Mouse (Mus musculus) embryonic facial prominence, embryonic 10.5 days (tissue): ENCODE results near the gene Cxcr6. TPM values are rescaled to one million over a fixed set of nuclear protein-coding genes. Genes with fewer than 3 reads are reported as not detected.
A peak's percentile ranks its signal among the peaks of the same experiment; 100 is the strongest.

Experiments used
- DNase-seq: peaks from one replicate; pipeline ENCODE4 v3.0.0-alpha.2; 2017; ENCODE audit warnings: low spot score
- H3K27ac ChIP-seq: fragments of 300-500 bp; sonication (generic); replicated peaks from 2 replicates; pipeline ENCODE4 v1.5.1; 2016; ENCODE audit warnings: mild to moderate bottlenecking
- H3K27me3 ChIP-seq: fragments of 300-500 bp; sonication (generic); replicated peaks from 2 replicates; pipeline ENCODE4 v1.6.1; 2016; ENCODE audit warnings: low read depth, mild to moderate bottlenecking; ENCODE audit not compliant: poor library complexity, severe bottlenecking
- H3K36me3 ChIP-seq: fragments of 300-500 bp; sonication (generic); replicated peaks from 2 replicates; pipeline ENCODE4 v1.6.1; 2016; ENCODE audit warnings: mild to moderate bottlenecking, moderate library complexity
- H3K4me1 ChIP-seq: fragments of 300-500 bp; sonication (generic); 2 replicates; pipeline ENCODE4 v1.6.1; 2016
- H3K4me3 ChIP-seq: fragments of 300-500 bp; sonication (generic); 2 replicates; pipeline ENCODE4 v1.5.1; 2016; ENCODE audit warnings: mild to moderate bottlenecking, moderate library complexity
- H3K9me3 ChIP-seq: fragments of 300-500 bp; sonication (generic); 2 replicates; pipeline ENCODE4 v1.6.1; 2016; ENCODE audit warnings: mild to moderate bottlenecking
- WGBS: fragments of 180-500 bp; shearing (Covaris S2); methylation state at CpG from one replicate; pipeline ENCODE4 v1.1.7; 2016; 5-methylcytosine and 5-hydroxymethylcytosine counted together
- polyA plus RNA-seq: library from polyadenylated mRNA; unstranded; fragments of >200 nt; fragmentation: Nextera tagmentation; extraction: Ambion mirVana; gene quantifications from 2 replicates; pipeline ENCODE4 v1.2.1, GENCODE M21; 2016

The Cxcr6 gene
- polyA plus RNA-seq, 1 experiment from 2014 or later: 0.17 TPM

DNA sequence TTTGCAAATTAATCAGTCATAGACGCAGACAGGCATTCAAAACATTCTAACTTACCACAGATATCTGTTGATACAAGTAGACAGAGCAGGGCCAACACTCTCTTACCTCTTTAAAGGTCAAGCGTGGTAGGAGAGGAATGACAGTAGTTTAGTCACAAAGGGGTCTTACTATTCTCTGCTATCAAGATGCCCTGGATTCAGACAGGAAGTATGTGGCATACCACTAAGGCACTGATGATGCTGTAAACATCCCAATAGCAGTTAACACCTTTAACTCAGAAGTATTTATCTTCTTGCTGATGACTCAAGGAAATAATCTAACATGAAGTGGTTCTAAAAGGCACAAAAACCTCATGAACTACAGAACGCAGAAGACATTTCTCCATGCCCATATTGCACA is 29.6 kb downstream of the Cxcr6 start:
- peaks cover 74% of the 10 kb centered on the region for H3K36me3 ChIP-seq
- H3K4me3 ChIP-seq: no peak overlapping the region
- WGBS: 90% methylated on average over 3 of the region's 3 CpGs
- no peaks in the 10 kb centered on the region for H3K27me3 ChIP-seq
- no peak overlapping the region for H3K27ac ChIP-seq
- H3K4me1 ChIP-seq: no peaks in the 10 kb centered on the region
- no peak for DNase-seq
- H3K9me3 ChIP-seq: no peaks in the 10 kb centered on the region

DNA sequence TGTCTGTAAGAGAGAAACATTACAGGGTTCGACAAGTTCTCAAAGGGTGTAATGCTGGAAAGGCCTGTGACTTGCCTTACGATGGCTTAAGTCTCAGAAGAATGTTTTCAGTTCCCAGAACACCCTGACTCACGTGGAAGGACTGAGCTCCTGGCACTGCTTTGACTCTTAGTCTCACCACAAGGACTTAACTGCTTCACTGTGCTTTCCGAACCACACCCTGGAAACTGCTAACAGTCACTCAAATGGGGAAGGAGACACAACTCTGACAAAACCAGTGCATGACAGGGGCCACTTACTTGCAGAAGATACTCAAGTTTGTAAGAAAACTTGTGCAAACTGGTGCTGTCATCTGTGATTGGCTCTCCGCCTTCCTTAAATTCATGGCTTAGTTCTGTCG is 34.0 kb downstream of the Cxcr6 start:
- no peaks in the 10 kb centered on the region for H3K27me3 ChIP-seq
- DNase-seq: no peak
- H3K36me3 ChIP-seq: peaks cover 61% of the 10 kb centered on the region
- WGBS: 86% methylated on average over 6 of the region's 6 CpGs
- H3K4me3 ChIP-seq: no peak overlapping the region
- H3K27ac ChIP-seq: no peak overlapping the region
- H3K4me1 ChIP-seq: no peaks in the 10 kb centered on the region
- no peaks in the 10 kb centered on the region for H3K9me3 ChIP-seq

DNA sequence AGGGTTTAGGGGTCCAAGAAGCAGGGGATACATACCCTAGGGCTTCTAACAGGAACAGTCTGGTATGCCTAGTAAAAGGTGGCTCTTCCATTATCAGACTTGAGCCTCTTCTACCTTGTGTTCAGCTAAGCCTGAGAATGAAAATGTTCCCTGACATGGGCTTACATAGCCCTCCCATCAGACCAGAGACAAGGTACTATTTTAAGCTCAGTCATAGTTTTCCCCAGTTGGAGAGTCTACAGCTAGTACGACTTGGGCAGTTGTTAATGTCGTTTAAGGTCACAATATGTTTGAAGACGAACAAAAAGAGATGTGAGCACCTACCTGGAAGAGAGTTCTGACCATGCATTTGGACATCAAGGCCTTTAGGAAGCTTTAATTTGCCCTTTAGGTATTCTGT is 38.2 kb downstream of the Cxcr6 start:
- Histone ChIP-seq H3K27ac (no peak overlapping the region), H3K4me1 (no peaks in the 10 kb centered on the region), H3K27me3 (no peaks in the 10 kb centered on the region), H3K36me3 (peaks cover 22% of the 10 kb centered on the region), H3K9me3 (no peaks in the 10 kb centered on the region), H3K4me3 (no peak overlapping the region)
- no peak for DNase-seq
- 92% methylated on average over 3 of the region's 3 CpGs for WGBS

DNA sequence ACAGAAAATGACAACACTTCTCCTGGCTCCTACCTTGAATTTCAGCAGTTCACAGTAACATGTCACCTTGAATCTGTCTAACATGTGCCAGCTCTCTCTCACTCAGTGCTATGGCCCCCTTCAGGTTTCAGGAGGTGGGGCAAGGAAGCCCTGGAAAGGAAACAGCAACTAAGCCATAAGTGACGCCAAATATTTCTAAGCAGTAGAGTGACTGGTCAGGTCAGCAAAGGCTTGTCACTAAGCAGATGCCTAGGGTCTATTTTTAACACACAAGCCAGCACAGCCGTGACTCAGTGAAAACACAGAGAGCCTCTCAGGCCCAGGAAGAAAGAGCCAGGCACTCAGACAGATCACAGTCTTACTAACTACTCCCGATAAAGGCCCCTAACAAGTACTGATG is 38.8 kb downstream of the Cxcr6 start:
- Histone ChIP-seq H3K9me3 (no peaks in the 10 kb centered on the region), H3K36me3 (peaks cover 17% of the 10 kb centered on the region), H3K4me3 (no peak overlapping the region), H3K27me3 (no peaks in the 10 kb centered on the region), H3K27ac (no peak overlapping the region), H3K4me1 (peaks cover 1% of the 10 kb centered on the region)
- peak; percentile 12 for DNase-seq
- 74% methylated on average over 3 of the region's 3 CpGs for WGBS

DNA sequence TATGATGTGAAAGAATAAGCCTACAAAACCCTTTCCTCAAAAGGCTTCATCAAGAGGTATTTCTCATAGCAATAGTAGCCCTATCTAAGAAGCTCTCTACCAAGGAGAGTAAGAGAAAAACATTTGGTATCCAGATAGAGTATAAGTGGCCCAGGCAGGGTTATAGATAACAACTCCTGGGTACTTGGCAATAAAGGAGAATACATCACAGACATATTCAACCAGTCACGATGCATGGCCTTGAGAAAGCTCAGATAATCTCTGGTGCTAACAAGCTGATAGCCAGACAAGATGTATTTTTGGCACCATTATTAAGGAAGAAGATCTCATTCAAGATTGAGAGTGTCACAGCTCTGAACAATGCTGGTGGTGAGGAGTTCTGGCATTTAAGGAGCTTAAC is 40.2 kb downstream of the Cxcr6 start:
- 92% methylated on average over 1 of the region's 1 CpGs for WGBS

DNA sequence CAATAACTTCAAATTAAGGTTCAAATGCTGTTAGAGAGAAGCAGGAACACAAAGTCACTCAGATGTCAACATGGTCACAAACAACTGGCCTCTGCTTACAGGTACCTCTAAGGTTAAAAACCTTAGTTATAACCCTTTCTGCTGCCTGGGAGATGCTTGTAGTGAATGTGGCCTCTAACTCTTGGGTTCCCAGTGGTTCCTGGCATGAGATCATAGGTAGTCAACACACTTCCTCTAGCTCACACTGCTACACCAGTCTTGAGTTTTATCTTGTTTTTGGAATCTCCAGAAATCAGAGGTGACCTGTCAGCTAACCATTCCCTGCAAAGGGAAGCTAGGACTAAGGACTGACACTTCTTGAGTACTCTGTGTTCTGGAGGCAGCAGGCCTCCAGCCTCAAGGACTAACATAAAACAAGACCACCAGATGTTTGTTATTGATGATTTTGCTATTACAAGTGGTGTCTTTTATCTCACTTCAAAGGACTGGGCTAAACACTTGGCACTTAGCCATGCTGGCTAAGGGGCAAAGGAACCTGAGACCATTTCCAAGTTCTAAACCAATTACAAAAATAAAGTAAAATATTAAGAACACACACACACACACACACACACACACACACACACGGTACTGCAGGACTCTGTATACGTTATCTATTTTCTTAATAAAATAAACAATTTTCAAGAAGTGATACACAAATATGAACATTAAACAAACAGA is 43.9 kb downstream of the Cxcr6 start:
- WGBS: 74% methylated on average over 2 of the region's 2 CpGs

More for the DNA sequence above, 40.2 kb downstream of the Cxcr6 start:
- H3K9me3 ChIP-seq: no peaks in the 10 kb centered on the region
- H3K4me1 ChIP-seq: peaks cover 13% of the 10 kb centered on the region
- no peak overlapping the region for H3K27ac ChIP-seq
- DNase-seq: no peak
- H3K4me3 ChIP-seq: no peak overlapping the region
- H3K36me3 ChIP-seq: peaks cover 14% of the 10 kb centered on the region
- no peaks in the 10 kb centered on the region for H3K27me3 ChIP-seq

DNA sequence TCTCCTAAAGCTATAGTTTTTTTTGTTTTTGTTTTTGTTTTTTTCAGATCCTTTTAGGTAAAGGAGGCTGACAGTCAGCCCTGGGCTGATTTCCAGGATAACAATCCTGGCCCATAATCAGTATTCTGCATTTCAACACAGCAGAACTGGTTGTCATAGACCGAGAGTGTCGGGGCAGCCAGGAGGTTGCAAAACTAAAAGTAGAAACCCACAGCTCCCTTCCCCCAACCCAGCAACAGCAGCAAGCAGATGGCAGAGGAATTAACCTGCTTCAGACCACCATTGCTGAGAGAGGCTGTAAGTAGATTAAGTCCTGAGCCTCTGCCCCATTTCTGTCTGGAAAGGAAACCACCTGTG is 44.4 kb downstream of the Cxcr6 start:
- H3K27me3 ChIP-seq: no peaks in the 10 kb centered on the region
- no peaks in the 10 kb centered on the region for H3K9me3 ChIP-seq
- 0 out of 2 replicates have a peak overlapping the region, but pooled peaks have one; percentile 93 for H3K27ac ChIP-seq
- DNase-seq: no peak
- peak overlapping the region; percentile 82 for H3K4me3 ChIP-seq
- H3K36me3 ChIP-seq: no peaks in the 10 kb centered on the region
- H3K4me1 ChIP-seq: peaks cover 15% of the 10 kb centered on the region
- WGBS: 16% methylated on average over 2 of the region's 2 CpGs

More for the DNA sequence above, 43.9 kb downstream of the Cxcr6 start:
- Histone ChIP-seq H3K27ac (no peak overlapping the region), H3K4me1 (peaks cover 15% of the 10 kb centered on the region), H3K9me3 (no peaks in the 10 kb centered on the region), H3K27me3 (no peaks in the 10 kb centered on the region), H3K36me3 (no peaks in the 10 kb centered on the region), H3K4me3 (peak overlapping the region; percentile 82)
- DNase-seq: no peak

DNA sequence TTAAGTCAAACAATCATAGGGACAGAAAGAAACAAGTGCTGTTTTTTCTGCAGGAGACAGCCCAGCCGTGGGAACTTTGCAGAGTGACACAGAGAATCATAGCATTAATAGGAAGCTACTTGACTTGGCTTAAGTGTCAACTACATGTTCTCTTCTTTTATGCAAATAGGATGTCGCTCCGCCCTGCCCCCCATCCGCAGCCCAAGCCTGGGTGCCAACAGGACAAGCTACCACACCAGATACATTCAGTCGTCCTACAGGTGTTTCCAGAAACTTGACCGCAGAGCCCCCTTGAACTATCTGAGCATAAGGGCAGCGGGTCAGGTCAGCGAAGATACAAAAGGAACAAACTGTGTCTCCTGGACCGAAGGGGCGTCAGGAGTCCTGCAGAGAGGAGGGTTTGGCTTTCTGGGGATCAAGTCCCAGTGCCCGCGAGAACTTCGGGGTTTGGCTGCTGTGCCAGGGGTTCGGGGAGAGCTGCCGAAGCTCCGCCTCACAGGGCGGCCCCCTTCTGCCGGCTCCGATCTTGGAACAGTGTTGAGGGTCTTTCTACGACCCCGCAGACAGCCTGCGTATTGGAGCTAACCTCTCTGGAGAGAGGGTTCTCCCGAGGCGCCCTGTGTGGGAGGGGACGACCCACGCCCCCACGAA is 44.9 kb downstream of the Cxcr6 start:
- Histone ChIP-seq H3K36me3 (no peaks in the 10 kb centered on the region), H3K27ac (peak overlapping the region; percentile 93), H3K4me3 (peak overlapping the region; percentile 82), H3K27me3 (no peaks in the 10 kb centered on the region), H3K4me1 (peaks cover 15% of the 10 kb centered on the region), H3K9me3 (no peaks in the 10 kb centered on the region)
- WGBS: under 1% methylated on average over 27 of the region's 27 CpGs
- peak; percentile 75 for DNase-seq

DNA sequence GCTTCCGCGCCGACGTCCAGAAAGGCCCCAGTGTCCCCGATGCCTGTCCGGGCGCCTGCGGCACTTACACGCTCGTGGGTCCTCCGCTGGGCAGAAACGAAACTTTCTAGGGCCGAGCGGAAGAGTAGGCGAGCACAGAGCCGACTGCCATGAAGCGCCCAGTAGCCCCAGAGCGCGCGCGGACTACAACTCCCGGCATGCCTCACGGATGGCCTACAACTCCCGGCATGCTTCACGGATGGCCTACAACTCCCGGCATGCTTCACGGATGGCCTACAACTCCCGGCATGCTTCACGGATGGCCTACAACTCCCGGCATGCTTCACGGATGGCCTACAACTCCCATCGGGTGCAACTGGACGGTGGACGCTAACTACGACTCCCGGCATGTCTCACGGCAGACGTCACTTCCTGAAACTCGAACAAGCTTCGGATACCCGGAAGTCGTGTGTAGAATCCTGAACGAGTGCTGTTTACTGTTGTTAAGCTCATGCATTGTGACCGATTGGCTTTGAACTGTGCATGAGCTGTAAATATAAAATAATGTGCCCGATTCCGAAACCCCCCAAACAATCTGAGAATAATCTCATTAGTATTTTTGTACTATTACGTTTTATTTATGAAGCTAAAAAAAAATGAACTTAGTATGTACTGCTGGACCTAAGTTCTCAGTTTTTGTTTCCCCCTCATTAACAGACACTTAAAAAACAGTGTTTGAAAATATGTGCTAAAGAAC is 45.6 kb downstream of the Cxcr6 start, which contains the start of gene Fyco1:
Gene Fyco1, minus strand, starts transcription at position 187 of the 736 bp plus-strand sequence.
- Histone ChIP-seq H3K9me3 (no peaks in the 10 kb centered on the region), H3K4me3 (peak within 1 kb of the TSS; percentile 82), H3K27ac (peak within 1 kb of the TSS; percentile 93), H3K36me3 (no peaks in the 10 kb centered on the region), H3K4me1 (peaks cover 15% of the 10 kb centered on the region), H3K27me3 (no peaks in the 10 kb centered on the region)
- DNase-seq: peak; percentile 93
- under 1% methylated on average over 47 of the region's 47 CpGs for WGBS

DNA sequence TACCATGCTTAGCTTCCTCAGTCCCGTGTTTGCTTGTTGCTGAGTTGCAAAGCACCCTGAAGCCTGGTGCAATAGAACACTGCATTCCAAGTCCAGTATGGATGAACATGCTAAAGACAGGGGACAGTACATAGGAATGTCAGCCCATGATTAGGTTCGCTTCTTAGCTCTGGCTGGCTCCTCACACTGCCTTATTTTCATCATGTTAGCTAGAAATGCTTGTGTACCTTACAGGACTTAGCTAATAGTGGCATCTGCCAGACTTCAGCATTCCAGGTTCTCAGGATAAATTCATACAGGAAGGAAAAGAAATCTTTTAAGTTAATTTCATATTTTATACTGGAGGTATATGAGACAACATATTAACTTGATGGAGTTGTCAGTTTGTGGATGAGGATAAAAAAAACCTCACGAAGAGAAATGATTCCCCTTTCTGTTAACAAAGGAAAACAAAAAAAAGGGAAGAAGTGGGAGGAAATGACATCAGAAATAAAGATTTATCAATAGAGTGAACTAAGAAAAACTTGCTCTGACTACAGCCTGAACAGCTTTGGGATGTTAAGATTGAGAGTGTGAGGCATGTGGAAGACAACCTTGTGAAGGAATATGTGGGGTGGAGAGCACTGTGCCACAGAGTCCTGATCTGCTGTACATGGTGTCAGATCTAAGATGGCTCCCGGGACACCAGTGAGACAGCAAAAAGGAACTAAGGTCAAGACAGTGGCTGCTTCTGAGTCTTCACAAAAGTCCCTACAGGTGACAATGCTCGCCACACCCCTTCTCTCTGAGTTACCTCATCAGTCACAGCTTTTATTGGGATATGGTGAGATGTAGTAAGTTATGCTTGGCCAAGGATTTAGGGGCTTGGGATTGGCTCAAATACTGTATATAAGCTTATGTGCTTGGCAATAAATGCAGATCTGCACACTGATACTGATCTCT is 46.4 kb downstream of the Cxcr6 start:
- 65% methylated on average over 5 of the region's 5 CpGs for WGBS
- no peaks in the 10 kb centered on the region for H3K36me3 ChIP-seq
- no peaks in the 10 kb centered on the region for H3K9me3 ChIP-seq
- H3K27ac ChIP-seq: peak overlapping the region; percentile 65
- peak overlapping the region; percentile 82 for H3K4me3 ChIP-seq
- no peak for DNase-seq
- H3K4me1 ChIP-seq: peaks cover 15% of the 10 kb centered on the region
- H3K27me3 ChIP-seq: no peaks in the 10 kb centered on the region

DNA sequence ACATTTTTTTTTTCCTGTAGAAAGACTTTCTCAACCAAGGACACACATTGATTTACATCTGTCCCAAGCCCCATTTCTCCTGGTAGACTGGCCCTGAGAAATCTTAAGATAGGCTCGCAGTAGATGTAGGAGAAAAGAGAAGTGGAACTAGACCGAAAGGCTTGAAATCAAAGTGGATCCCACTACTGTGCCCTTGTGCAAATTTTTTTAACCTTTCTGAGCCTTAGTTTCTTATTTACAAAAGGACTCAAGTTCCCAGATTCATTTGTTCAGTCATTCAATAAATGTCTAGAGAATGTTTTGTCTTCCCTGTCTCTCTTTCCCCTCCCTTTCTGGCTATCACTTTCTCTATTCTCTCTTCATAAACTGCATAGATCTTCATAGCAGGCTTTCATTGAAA is 50.6 kb downstream of the Cxcr6 start:
- Histone ChIP-seq H3K27me3 (no peaks in the 10 kb centered on the region), H3K4me3 (no peak overlapping the region), H3K4me1 (peaks cover 2% of the 10 kb centered on the region; the same call in 1 of the 2 replicates), H3K36me3 (no peaks in the 10 kb centered on the region), H3K9me3 (no peaks in the 10 kb centered on the region), H3K27ac (no peak overlapping the region)
- 88% methylated on average over 2 of the region's 2 CpGs for WGBS
- no peak for DNase-seq
